Mouse (Mus musculus) kidney, postnatal 0 days (tissue): ENCODE results near the gene Zfp629. TPM values are rescaled to one million over a fixed set of nuclear protein-coding genes. Genes with fewer than 3 reads are reported as not detected.

Experiments
- ATAC-seq: fragments of 200-750 bp; cut with Nextera tagmentation; replicated peaks from 2 replicates; pipeline ENCODE4 v1.8.0; 2017; ENCODE audit warnings: low read depth, moderate number of reproducible peaks, moderate TSS enrichment, moderate library complexity; ENCODE audit not compliant: low FRiP score
- DNase-seq: peaks from one replicate; pipeline ENCODE4 v3.0.0-alpha.2; 2016; ENCODE audit warnings: low spot score
- H3K27ac ChIP-seq: fragments of 300-500 bp; sonication (generic); 2 replicates; pipeline ENCODE4 v1.5.1; 2014; ENCODE audit warnings: mild to moderate bottlenecking
- H3K27me3 ChIP-seq: fragments of 300-500 bp; sonication (generic); 2 replicates; pipeline ENCODE4 v1.6.1; 2014; ENCODE audit warnings: low read length, mixed read lengths; ENCODE audit not compliant: insufficient read depth
- H3K36me3 ChIP-seq: fragments of 300-500 bp; sonication (generic); 2 replicates; pipeline ENCODE4 v1.6.1; 2014; ENCODE audit warnings: low read length, mixed read lengths; ENCODE audit not compliant: insufficient read depth
- H3K4me1 ChIP-seq: fragments of 300-500 bp; sonication (generic); replicated peaks from 2 replicates; pipeline ENCODE4 v1.6.1; 2014; ENCODE audit warnings: antibody characterized with exemption, low read length, mixed read lengths; ENCODE audit not compliant: insufficient read depth
- H3K4me2 ChIP-seq: fragments of 300-500 bp; sonication (generic); 2 replicates; pipeline ENCODE4 v1.6.1; 2014; ENCODE audit warnings: mild to moderate bottlenecking, low read length, moderate library complexity, mixed read lengths
- H3K4me3 ChIP-seq: fragments of 300-500 bp; sonication (generic); replicated peaks from 2 replicates; pipeline ENCODE4 v1.5.1; 2014; ENCODE audit warnings: low read depth, low read length
- H3K9ac ChIP-seq: fragments of 300-500 bp; sonication (generic); 2 replicates; pipeline ENCODE4 v1.6.1; 2014; ENCODE audit warnings: low read depth, low read length
- H3K9me3 ChIP-seq: fragments of 300-500 bp; sonication (generic); replicated peaks from 2 replicates; pipeline ENCODE4 v1.6.1; 2016; ENCODE audit warnings: low read length, inconsistent platforms, mixed read lengths
- CTCF ChIP-seq: IDR thresholded peaks from 2 replicates; pipeline ENCODE4 v1.5.1; 2016; ENCODE audit warnings: antibody characterized with exemption, low read depth, mild to moderate bottlenecking, moderate library complexity
- WGBS: fragments of 180-500 bp; shearing (Covaris S2); extraction: QIAGEN DNeasy Blood & Tissue Kit; methylation state at CpG from one replicate; pipeline ENCODE4 v1.1.7; 2014; 5-methylcytosine and 5-hydroxymethylcytosine counted together
- polyA plus RNA-seq: library from polyadenylated mRNA; unstranded; fragments of >200 nt; fragmentation: Nextera tagmentation; extraction: Ambion mirVana; gene quantifications from 2 replicates; pipeline ENCODE4 v1.2.1, GENCODE M21; 2015

Gene Zfp629
- polyA plus RNA-seq, 1 experiment from 2014 or later: 12.5 TPM

GRCm38 (mm10) chr7:127617962-127618361 lies 2.4 kb upstream of the Zfp629 start:
- TF ChIP-seq CTCF: no peak
- Histone ChIP-seq H3K4me2 (no peak overlapping the region), H3K36me3 (no peaks in the 10 kb centered on the region), H3K27ac (no peak overlapping the region), H3K27me3 (no peaks in the 10 kb centered on the region), H3K4me1 (peaks cover 12% of the 10 kb centered on the region), H3K9ac (no peak overlapping the region), H3K9me3 (no peaks in the 10 kb centered on the region), H3K4me3 (no peak overlapping the region)
- ATAC-seq (no peak), DNase-seq (no peak)
- 61% methylated on average over 2 of the region's 2 CpGs for WGBS

DNA sequence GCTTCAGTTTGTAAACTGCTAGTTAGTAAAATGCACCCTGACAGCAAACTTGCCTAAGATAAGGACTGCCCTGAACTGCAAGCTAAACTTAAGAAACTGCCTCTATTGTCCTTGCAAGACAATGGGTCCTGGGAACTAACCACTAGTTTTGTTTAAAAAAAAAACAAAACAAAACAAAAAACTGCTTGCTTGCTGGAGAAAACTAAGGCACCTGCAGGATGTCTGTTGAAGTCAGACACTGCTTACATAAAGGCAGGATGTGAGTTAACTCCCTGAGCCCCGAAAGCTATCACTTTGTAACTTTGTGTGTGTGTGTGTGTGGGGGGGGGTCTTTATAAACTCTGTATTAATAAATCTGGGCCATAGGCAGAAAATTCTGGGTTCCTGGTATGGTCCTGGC lies 1.3 kb upstream of the Zfp629 start:
- DNase-seq (no peak), ATAC-seq (no peak)
- Histone ChIP-seq H3K4me3 (no peak overlapping the region), H3K27ac (no peak overlapping the region), H3K27me3 (no peaks in the 10 kb centered on the region), H3K36me3 (peaks cover 10% of the 10 kb centered on the region), H3K9me3 (no peaks in the 10 kb centered on the region), H3K4me2 (no peak overlapping the region), H3K9ac (no peak overlapping the region), H3K4me1 (peaks cover 12% of the 10 kb centered on the region)
- TF ChIP-seq CTCF: no peak
- 66% methylated on average over 1 of the region's 1 CpGs for WGBS

DNA sequence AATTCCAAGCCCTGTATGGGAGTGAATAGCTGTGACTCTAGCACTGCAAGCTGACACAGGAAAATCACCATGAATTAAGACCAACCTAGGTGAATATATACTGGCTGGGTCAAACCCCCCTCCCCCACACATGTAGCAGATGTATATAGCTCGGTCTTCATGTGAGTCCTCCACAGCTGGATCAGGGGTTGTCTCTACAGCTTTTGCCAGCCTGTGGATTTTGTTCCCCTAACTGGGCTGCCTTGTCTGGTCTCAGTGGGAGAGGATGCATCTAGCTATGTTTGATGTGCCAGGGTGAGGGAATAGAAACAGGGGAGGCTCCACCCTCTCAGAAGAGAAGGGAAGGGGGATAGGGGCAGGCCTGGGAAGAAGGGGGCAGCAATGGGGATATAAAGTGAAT lies 739 bp upstream of the Zfp629 start:
- Histone ChIP-seq H3K9me3 (no peaks in the 10 kb centered on the region), H3K36me3 (peaks cover 15% of the 10 kb centered on the region), H3K4me2 (no peak overlapping the region), H3K27ac (no peak overlapping the region), H3K4me3 (no peak overlapping the region), H3K4me1 (peaks cover 12% of the 10 kb centered on the region), H3K27me3 (no peaks in the 10 kb centered on the region), H3K9ac (no peak overlapping the region)
- no peak for DNase-seq
- TF ChIP-seq CTCF: no peak
- 63% methylated on average over 1 of the region's 1 CpGs for WGBS
- ATAC-seq: no peak

- H3K27me3 ChIP-seq: no peaks in the 10 kb centered on the region
- H3K9me3 ChIP-seq: no peaks in the 10 kb centered on the region
- peak overlapping the region; percentile 92 for H3K27ac ChIP-seq
- H3K9ac ChIP-seq: peak overlapping the region; percentile 90
- peaks cover 33% of the 10 kb centered on the region for H3K36me3 ChIP-seq
- DNase-seq (peak; percentile 71), ATAC-seq (peak; percentile 63)
- WGBS: 3% methylated on average over 30 of the region's 44 CpGs
- peak overlapping the region; percentile 91 for H3K4me3 ChIP-seq
- TF ChIP-seq CTCF: no peak
- peak overlapping the region; percentile 85 for H3K4me2 ChIP-seq
- peaks cover 12% of the 10 kb centered on the region for H3K4me1 ChIP-seq
Measured at GRCm38 (mm10) chr7:127614511-127614890, 1.1 kb downstream of the Zfp629 start.

GRCm38 (mm10) chr7:127614091-127614490 lies 1.5 kb downstream of the Zfp629 start:
- H3K4me2 ChIP-seq: peak overlapping the region; percentile 85
- H3K27me3 ChIP-seq: no peaks in the 10 kb centered on the region
- 18% methylated on average over 8 of the region's 8 CpGs for WGBS
- H3K4me1 ChIP-seq: peaks cover 12% of the 10 kb centered on the region
- peak overlapping the region; percentile 91 for H3K4me3 ChIP-seq
- peaks cover 37% of the 10 kb centered on the region for H3K36me3 ChIP-seq
- ATAC-seq: no peak
- H3K27ac ChIP-seq: peak overlapping the region; percentile 92
- no peaks in the 10 kb centered on the region for H3K9me3 ChIP-seq
- no peak for TF ChIP-seq CTCF
- H3K9ac ChIP-seq: peak overlapping the region; percentile 90
- DNase-seq: no peak

DNA sequence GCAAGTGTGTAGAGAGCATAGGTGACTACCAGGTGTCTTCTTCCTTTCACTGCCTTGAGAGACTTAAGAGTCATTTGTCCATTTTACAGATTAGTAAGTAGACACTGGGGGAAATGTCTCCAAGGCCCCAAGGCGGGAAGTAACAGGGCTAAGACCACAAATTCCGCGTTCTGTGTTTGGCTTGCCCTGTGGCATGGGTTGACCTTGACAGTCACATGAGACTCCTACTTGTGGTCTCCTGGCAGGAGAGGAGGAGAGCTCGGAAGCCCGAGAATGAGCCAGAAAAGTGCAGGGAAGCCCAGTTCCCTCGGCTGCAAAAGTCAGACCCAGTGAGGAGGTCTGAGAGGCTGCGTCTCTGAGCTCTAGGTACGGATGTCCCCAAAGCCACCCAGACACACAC lies 2.1 kb downstream of the Zfp629 start:
- Histone ChIP-seq H3K4me1 (peaks cover 12% of the 10 kb centered on the region), H3K4me2 (peak overlapping the region; percentile 85), H3K4me3 (0 out of 2 replicates have a peak overlapping the region, but pooled peaks have one; percentile 91), H3K27me3 (no peaks in the 10 kb centered on the region), H3K27ac (no peak overlapping the region), H3K9ac (peak overlapping the region; percentile 90), H3K9me3 (no peaks in the 10 kb centered on the region), H3K36me3 (peaks cover 42% of the 10 kb centered on the region)
- 75% methylated on average over 8 of the region's 8 CpGs for WGBS
- TF ChIP-seq CTCF: no peak
- DNase-seq (no peak), ATAC-seq (no peak)

GRCm38 (mm10) chr7:127611561-127611960 lies 4.0 kb downstream of the Zfp629 start:
- Histone ChIP-seq H3K4me1 (peaks cover 12% of the 10 kb centered on the region), H3K27ac (no peak overlapping the region), H3K36me3 (peaks cover 52% of the 10 kb centered on the region), H3K4me2 (no peak overlapping the region), H3K9me3 (no peaks in the 10 kb centered on the region), H3K9ac (no peak overlapping the region), H3K27me3 (no peaks in the 10 kb centered on the region), H3K4me3 (no peak overlapping the region)
- DNase-seq (no peak), ATAC-seq (no peak)
- WGBS: 96% methylated on average over 26 of the region's 26 CpGs
- no peak for TF ChIP-seq CTCF
